Mouse (Mus musculus): ENCODE measurements around the gene Ech1. TPM values are rescaled to one million over a fixed set of nuclear protein-coding genes. Genes with fewer than 3 reads are reported as not detected.

Gene Ech1
- polyA plus RNA-seq, 1 experiment: 291 TPM

DNA sequence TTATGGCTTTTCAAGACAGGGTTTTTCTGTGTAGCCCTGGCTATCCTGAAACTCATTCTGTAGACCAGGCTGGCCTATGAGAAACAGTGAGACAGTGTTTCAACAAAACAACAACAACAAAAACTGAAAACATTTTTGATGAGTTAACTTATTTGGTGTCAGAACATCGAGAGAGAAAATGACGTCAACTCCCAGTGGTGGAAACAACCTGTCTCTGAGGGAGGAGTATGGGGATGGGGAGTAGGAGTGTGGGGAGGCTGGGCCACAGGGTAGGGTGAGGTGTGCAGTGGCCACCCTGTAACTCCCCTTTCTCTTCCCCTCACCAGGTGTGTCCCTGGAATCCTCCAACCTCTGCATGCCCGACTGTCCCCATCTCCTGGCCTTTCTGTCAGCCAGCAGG is 30.5 kb upstream of the Ech1 start:
- 70% methylated on average over 3 of the region's 3 CpGs for WGBS
- Histone ChIP-seq H3K4me3 (ENCODE audit: low read depth, low read length) (no peak overlapping the region), H3K4me1 (ENCODE audit: control insufficient read depth, insufficient read depth, insufficient read length, low read length) (peaks cover 10% of the 10 kb centered on the region), H3K27ac (ENCODE audit: insufficient read depth, low read depth, low read length) (no peak overlapping the region), H3K36me3 (ENCODE audit: control insufficient read depth, insufficient read depth, low read length) (no peaks in the 10 kb centered on the region; the same call in 1 of the 2 replicates), H3K27me3 (ENCODE audit: control insufficient read depth, insufficient read depth, low read length) (no peaks in the 10 kb centered on the region)
- no peak for TF ChIP-seq POLR2A (IDR thresholded peaks at IDR 0.05; ENCODE audit: low read depth, low read length)
- TF ChIP-seq CTCF (IDR thresholded peaks at IDR 0.05; ENCODE audit: extremely low read depth, insufficient read length, insufficient replicate concordance, low read depth, low read length): no peak

DNA sequence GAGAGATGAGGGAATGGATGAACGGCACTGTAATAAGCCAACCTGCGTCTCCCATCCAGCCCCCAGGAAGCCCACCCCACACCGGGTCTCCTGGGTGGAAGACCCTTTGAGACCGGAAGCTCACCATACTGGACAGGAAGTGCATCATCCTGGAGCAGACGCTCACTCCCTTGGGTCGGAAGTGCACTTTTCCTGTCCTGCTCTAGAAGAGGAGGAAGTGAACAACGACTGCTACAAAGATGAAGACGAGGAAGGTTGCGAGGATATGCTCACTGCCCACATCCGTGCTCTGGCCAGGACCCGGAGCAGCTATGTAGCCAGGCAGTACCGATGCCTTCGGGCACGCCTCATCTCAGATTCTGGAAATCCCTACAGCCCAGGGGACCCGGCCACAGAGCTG is 29.2 kb upstream of the Ech1 start:
- Histone ChIP-seq H3K27me3 (ENCODE audit: control insufficient read depth, insufficient read depth, low read length) (no peaks in the 10 kb centered on the region), H3K4me1 (ENCODE audit: control insufficient read depth, insufficient read depth, insufficient read length, low read length) (peaks cover 5% of the 10 kb centered on the region), H3K27ac (ENCODE audit: insufficient read depth, low read depth, low read length) (peak overlapping the region; percentile 34), H3K4me3 (ENCODE audit: low read depth, low read length) (peak overlapping the region; percentile 40), H3K36me3 (ENCODE audit: control insufficient read depth, insufficient read depth, low read length) (no peaks in the 10 kb centered on the region; the same call in 1 of the 2 replicates)
- TF ChIP-seq CTCF (IDR thresholded peaks at IDR 0.05; ENCODE audit: extremely low read depth, insufficient read length, insufficient replicate concordance, low read depth, low read length) (no peak), POLR2A (IDR thresholded peaks at IDR 0.05; ENCODE audit: low read depth, low read length) (no peak)
- WGBS: 66% methylated on average over 15 of the region's 15 CpGs

DNA sequence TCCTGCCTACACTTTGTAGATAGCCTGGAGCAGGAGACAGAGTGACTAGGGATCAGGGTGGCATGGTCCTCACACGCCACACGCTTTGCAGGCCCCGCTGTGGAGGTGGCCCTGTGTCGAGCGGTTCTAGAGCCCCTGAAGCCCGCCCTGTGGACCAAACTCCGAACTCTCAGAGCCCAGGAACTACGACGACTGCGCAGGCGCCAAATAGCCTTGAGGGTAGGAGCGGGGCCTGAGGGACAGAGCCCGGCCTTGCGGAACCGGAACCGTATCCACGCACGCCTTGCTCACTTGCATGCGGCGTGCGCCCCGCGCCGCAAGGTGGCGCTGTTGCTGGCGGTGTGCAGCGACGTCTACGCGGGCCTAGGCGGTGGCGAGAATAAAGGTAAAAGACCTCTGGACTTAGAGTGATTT is 28.4 kb upstream of the Ech1 start:
- Histone ChIP-seq H3K27me3 (ENCODE audit: control insufficient read depth, insufficient read depth, low read length) (no peaks in the 10 kb centered on the region), H3K4me3 (ENCODE audit: low read depth, low read length) (peak overlapping the region; percentile 47), H3K36me3 (ENCODE audit: control insufficient read depth, insufficient read depth, low read length) (no peaks in the 10 kb centered on the region; the same call in 1 of the 2 replicates), H3K27ac (ENCODE audit: insufficient read depth, low read depth, low read length) (peak overlapping the region; percentile 34), H3K4me1 (ENCODE audit: control insufficient read depth, insufficient read depth, insufficient read length, low read length) (peaks cover 7% of the 10 kb centered on the region)
- no peak; the same call in 1 of the 2 replicates for TF ChIP-seq POLR2A (IDR thresholded peaks at IDR 0.05; ENCODE audit: low read depth, low read length)
- peak; percentile 97 for TF ChIP-seq CTCF (IDR thresholded peaks at IDR 0.05; ENCODE audit: extremely low read depth, insufficient read length, insufficient replicate concordance, low read depth, low read length)
- 8% methylated on average over 32 of the region's 32 CpGs for WGBS

DNA sequence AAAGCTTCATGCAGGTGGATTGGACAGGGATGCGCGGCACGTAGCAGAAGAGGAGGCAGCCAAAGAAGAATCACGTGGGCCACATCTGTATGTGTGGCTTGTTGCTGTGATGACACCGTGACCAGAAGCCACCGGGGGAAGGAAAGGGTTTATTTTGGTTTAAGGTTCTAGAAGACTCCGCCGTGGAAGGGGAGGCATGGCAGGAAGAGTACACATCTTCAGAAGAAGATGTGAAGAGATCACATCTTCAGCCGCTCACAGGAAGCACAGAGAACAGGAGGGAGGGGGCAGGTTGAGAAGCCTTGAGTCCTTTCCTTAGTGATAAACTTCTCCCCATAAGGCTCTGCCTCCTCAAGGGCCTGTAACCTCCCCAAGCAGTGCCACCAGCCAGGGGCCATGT is 25.0 kb upstream of the Ech1 start:
- TF ChIP-seq CTCF (IDR thresholded peaks at IDR 0.05; ENCODE audit: extremely low read depth, insufficient read length, insufficient replicate concordance, low read depth, low read length) (no peak), POLR2A (IDR thresholded peaks at IDR 0.05; ENCODE audit: low read depth, low read length) (no peak)
- Histone ChIP-seq H3K36me3 (ENCODE audit: control insufficient read depth, insufficient read depth, low read length) (no peaks in the 10 kb centered on the region; the same call in 1 of the 2 replicates), H3K4me3 (ENCODE audit: low read depth, low read length) (no peak overlapping the region), H3K4me1 (ENCODE audit: control insufficient read depth, insufficient read depth, insufficient read length, low read length) (peaks cover 29% of the 10 kb centered on the region), H3K27me3 (ENCODE audit: control insufficient read depth, insufficient read depth, low read length) (no peaks in the 10 kb centered on the region), H3K27ac (ENCODE audit: insufficient read depth, low read depth, low read length) (no peak overlapping the region)
- WGBS: 93% methylated on average over 9 of the region's 9 CpGs

DNA sequence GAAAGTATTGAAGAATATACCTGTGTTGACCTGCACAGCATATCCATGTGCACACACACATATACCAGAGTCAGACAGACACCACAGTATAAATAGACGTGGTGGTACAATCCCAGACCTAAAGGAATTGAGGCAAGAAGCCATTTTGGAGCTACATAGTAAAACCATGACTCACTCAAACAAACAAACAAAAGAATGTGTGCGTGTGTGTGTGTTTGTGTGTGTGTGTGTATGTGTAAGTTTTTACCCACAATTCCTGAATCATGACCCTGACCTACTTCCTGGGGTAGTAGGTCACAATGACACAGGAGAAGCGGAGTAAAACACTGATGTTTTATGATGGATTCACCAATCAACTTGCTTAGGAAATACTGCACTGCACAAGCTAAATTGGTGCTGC is 23.6 kb upstream of the Ech1 start:
- TF ChIP-seq POLR2A (IDR thresholded peaks at IDR 0.05; ENCODE audit: low read depth, low read length) (no peak), CTCF (IDR thresholded peaks at IDR 0.05; ENCODE audit: extremely low read depth, insufficient read length, insufficient replicate concordance, low read depth, low read length) (no peak)
- peak overlapping the region; percentile 96 for H3K27ac ChIP-seq (ENCODE audit: insufficient read depth, low read depth, low read length)
- WGBS: 23% methylated on average over 3 of the region's 3 CpGs

DNA sequence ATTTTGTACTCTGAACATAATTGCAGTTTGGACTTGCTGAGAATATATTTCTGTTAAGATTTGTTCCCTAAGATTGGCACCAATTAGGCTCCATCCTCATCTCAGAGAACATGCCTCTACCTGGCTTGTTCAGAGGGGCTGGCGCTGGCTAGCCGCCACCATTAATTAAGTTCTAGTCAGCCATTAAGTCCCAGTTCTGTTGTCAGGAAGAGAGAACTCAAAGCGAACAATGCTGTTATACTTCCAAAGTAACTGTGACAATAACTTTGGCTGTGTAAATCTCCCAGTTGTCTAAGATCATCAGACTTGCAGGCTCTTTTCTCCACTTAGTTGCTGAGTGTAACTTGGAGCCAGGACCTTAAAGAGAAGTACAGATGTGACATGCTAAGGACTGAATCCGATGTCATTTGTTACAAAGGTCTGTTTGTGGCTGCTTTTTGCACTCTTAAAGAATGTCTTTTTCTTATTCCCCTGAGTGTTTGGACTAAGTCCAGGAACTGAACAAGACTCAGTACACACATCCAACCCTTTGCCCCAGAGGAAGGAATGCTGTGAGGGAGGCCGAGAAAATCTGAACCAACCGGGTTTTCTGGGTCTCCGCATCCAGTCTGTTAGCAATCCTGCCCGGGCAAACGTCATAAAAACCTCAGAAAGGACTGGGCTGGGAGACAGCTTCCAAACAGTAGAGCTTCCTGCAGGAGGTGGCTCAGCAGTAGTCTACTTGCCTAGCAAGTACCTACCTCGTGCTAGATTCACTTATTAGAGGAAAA is 22.9 kb upstream of the Ech1 start:
- Histone ChIP-seq H3K4me1 (ENCODE audit: control insufficient read depth, insufficient read depth, insufficient read length, low read length) (peaks cover 24% of the 10 kb centered on the region; the same call in 1 of the 2 replicates), H3K36me3 (ENCODE audit: control insufficient read depth, insufficient read depth, low read length) (no peaks in the 10 kb centered on the region; the same call in 1 of the 2 replicates), H3K27ac (ENCODE audit: insufficient read depth, low read depth, low read length) (peak overlapping the region; percentile 96), H3K27me3 (ENCODE audit: control insufficient read depth, insufficient read depth, low read length) (no peaks in the 10 kb centered on the region), H3K4me3 (ENCODE audit: low read depth, low read length) (no peak overlapping the region)
- WGBS: 10% methylated on average over 10 of the region's 10 CpGs
- TF ChIP-seq CTCF (IDR thresholded peaks at IDR 0.05; ENCODE audit: extremely low read depth, insufficient read length, insufficient replicate concordance, low read depth, low read length) (peak; percentile 20; the same call in 1 of the 2 replicates), POLR2A (IDR thresholded peaks at IDR 0.05; ENCODE audit: low read depth, low read length) (no peak)

More for the DNA sequence above, 23.6 kb upstream of the Ech1 start:
- Histone ChIP-seq H3K36me3 (ENCODE audit: control insufficient read depth, insufficient read depth, low read length) (no peaks in the 10 kb centered on the region; the same call in 1 of the 2 replicates), H3K4me3 (ENCODE audit: low read depth, low read length) (no peak overlapping the region), H3K27me3 (ENCODE audit: control insufficient read depth, insufficient read depth, low read length) (no peaks in the 10 kb centered on the region), H3K4me1 (ENCODE audit: control insufficient read depth, insufficient read depth, insufficient read length, low read length) (peaks cover 26% of the 10 kb centered on the region)

DNA sequence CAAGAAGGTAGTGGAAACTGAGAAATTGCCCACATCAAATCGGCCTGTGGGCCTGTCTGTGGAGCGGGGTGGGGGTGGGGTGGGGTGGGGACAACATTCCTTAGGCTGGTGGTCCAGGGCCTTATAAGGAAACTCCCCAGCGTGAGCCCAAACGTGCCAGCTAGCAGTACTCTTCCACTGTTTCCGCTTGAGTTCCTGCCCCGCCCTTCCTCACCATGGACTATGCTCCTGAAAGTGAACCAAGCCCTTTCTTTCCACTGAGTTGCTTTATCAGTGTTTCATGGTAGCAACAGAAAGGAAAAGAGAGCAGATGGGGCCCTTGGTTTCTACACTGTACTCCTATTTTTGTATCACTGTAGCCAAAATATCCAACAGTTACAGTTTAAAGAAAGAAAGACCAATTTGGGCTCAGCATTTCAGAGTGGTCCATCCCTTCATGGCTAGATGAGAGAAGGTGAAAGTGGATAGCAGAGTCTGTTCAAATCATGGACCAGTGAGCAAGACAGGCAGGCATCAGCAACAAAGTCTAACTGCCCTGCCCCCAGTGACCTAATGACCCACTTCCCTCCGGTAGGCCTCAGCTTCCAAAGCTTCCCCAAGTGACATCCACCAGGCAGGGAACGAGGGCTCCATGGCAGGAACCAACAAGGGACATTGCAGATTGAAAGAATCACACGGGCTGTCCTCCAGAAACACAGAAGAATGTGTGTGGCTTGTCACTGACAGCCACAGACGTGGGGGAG is 22.0 kb upstream of the Ech1 start:
- Histone ChIP-seq H3K4me3 (ENCODE audit: low read depth, low read length) (peak overlapping the region; percentile 0; the same call in 1 of the 2 replicates), H3K4me1 (ENCODE audit: control insufficient read depth, insufficient read depth, insufficient read length, low read length) (peaks cover 28% of the 10 kb centered on the region; the same call in 1 of the 2 replicates), H3K36me3 (ENCODE audit: control insufficient read depth, insufficient read depth, low read length) (no peaks in the 10 kb centered on the region), H3K27ac (ENCODE audit: insufficient read depth, low read depth, low read length) (peak overlapping the region; percentile 96), H3K27me3 (ENCODE audit: control insufficient read depth, insufficient read depth, low read length) (no peaks in the 10 kb centered on the region)
- 7% methylated on average over 10 of the region's 10 CpGs for WGBS
- TF ChIP-seq POLR2A (IDR thresholded peaks at IDR 0.05; ENCODE audit: low read depth, low read length) (no peak), CTCF (IDR thresholded peaks at IDR 0.05; ENCODE audit: extremely low read depth, insufficient read length, insufficient replicate concordance, low read depth, low read length) (no peak)

Measured in small intestine, adult 2 months (tissue).